Mouse (Mus musculus) heart, postnatal 10 days (tissue): ENCODE results near the gene Tfap2e. TPM values are rescaled to one million over a fixed set of nuclear protein-coding genes. Genes with fewer than 3 reads are reported as not detected.

ENCODE experiments used
- DNase-seq, 2 experiments: peaks; one replicate each; pipeline ENCODE4 v3.0.0; 2021
- intact Hi-C: fragments of 180-260 bp; cut with DNase I; formaldehyde crosslinking; loops from one replicate; pipeline ENCODE4 v1.15.1; 2025
- total RNA-seq, 2 experiments: library from RNA; stranded (reverse); gene quantifications; 2 replicates each; pipeline ENCODE4 v1.2.3; 2021

The Tfap2e gene
- total RNA-seq = not detected

- DNase-seq = peak; percentile 38 to 65
- intact Hi-C loops = no loop called here
These were observed at the start of gene Tfap2e for GRCm38 (mm10) chr4:126736001-126736414. Gene Tfap2e, minus strand, starts transcription at chr4:126736240.

- DNase-seq = no peak
- intact Hi-C loops = no loop called here
These were observed 47.0 kb upstream of the Tfap2e start for GRCm38 (mm10) chr4:126782996-126783395.

- intact Hi-C loops = no loop called here
- no peak for DNase-seq
These were observed 46.5 kb upstream of the Tfap2e start for GRCm38 (mm10) chr4:126782512-126782911.

- no peak for DNase-seq
- intact Hi-C loops = no loop called here
These were observed 45.8 kb upstream of the Tfap2e start for GRCm38 (mm10) chr4:126781871-126782270.

- no peak for DNase-seq
- intact Hi-C loops = no loop called here
These were observed 44.1 kb upstream of the Tfap2e start for GRCm38 (mm10) chr4:126779826-126780775.

GRCm38 (mm10) chr4:126779148-126779581, 43.1 kb upstream of the Tfap2e start:
- intact Hi-C loops = no loop called here
- no peak for DNase-seq

GRCm38 (mm10) chr4:126775182-126775581, 39.1 kb upstream of the Tfap2e start:
- intact Hi-C loops = no loop called here
- no peak for DNase-seq

- DNase-seq = no peak
- intact Hi-C loops = no loop called here
These were observed 37.8 kb upstream of the Tfap2e start for GRCm38 (mm10) chr4:126773871-126774270.

GRCm38 (mm10) chr4:126770831-126771230, 34.8 kb upstream of the Tfap2e start:
- no peak for DNase-seq
- intact Hi-C loops = no loop called here

GRCm38 (mm10) chr4:126769800-126770563, 33.9 kb upstream of the Tfap2e start:
- no peak for DNase-seq
- intact Hi-C loops = no loop called here

GRCm38 (mm10) chr4:126763483-126763882, 27.4 kb upstream of the Tfap2e start:
- no peak for DNase-seq
- intact Hi-C loops = no loop called here

- intact Hi-C loops = no loop called here
- DNase-seq = no peak
These were observed 26.7 kb upstream of the Tfap2e start for GRCm38 (mm10) chr4:126762586-126763359.

- DNase-seq = no peak
- intact Hi-C loops = no loop called here
These were observed 23.4 kb upstream of the Tfap2e start for GRCm38 (mm10) chr4:126759435-126759834.

GRCm38 (mm10) chr4:126758299-126758698, 22.3 kb upstream of the Tfap2e start:
- intact Hi-C loops = no loop called here
- no peak for DNase-seq

- intact Hi-C loops = no loop called here
- peak; percentile 56 to 62 for DNase-seq
These were observed 20.7 kb upstream of the Tfap2e start for GRCm38 (mm10) chr4:126756766-126757165.

- no peak for DNase-seq
- intact Hi-C loops = no loop called here
These were observed 18.8 kb upstream of the Tfap2e start for GRCm38 (mm10) chr4:126754736-126755374.

GRCm38 (mm10) chr4:126754231-126754611, 18.2 kb upstream of the Tfap2e start:
- no peak for DNase-seq
- intact Hi-C loops = no loop called here

- DNase-seq = peak; percentile 97
- intact Hi-C loops = loop anchor here (2.0 kb wide), 1 partner anchor 87 kb away; no protein-coding TSS in a partner anchor
These were observed 17.5 kb upstream of the Tfap2e start, which contains the start of the genes Ncdn and AU040320 for GRCm38 (mm10) chr4:126753268-126754230. Gene Ncdn, minus strand, starts transcription at chr4:126753438. Gene AU040320, plus strand, starts transcription at chr4:126753544.

GRCm38 (mm10) chr4:126752608-126753141, 16.6 kb upstream of the Tfap2e start:
- no peak for DNase-seq
- intact Hi-C loops = loop anchor here (2.0 kb wide), 1 partner anchor 88 kb away; no protein-coding TSS in a partner anchor
